Mouse (Mus musculus): Measurements from ENCODE around the gene Wnk4.

Gene Wnk4

GRCm38 (mm10) chr11:101259948-101260825 is at the start of gene Wnk4:
TSS of gene Wnk4 (plus strand) at chr11:101260567.
- DNase-seq = peak; percentile 42 to 48

GRCm38 (mm10) chr11:101211970-101212369 is 48.4 kb upstream of the Wnk4 start:
- peak; percentile 40 to 51 for DNase-seq

GRCm38 (mm10) chr11:101216936-101217335 is 43.4 kb upstream of the Wnk4 start:
- no peak for DNase-seq

- no peak for DNase-seq
Measured at GRCm38 (mm10) chr11:101218436-101219055, 41.8 kb upstream of the Wnk4 start.

- no peak for DNase-seq
Measured at GRCm38 (mm10) chr11:101220853-101221252, 39.5 kb upstream of the Wnk4 start.

- peak; percentile 9 to 14 for DNase-seq
Measured at GRCm38 (mm10) chr11:101221306-101221986, 38.9 kb upstream of the Wnk4 start.

- DNase-seq = no peak
Measured at GRCm38 (mm10) chr11:101224337-101224736, 36.0 kb upstream of the Wnk4 start.

GRCm38 (mm10) chr11:101225331-101226064 is 34.9 kb upstream of the Wnk4 start:
- DNase-seq = no peak

GRCm38 (mm10) chr11:101226065-101226701 is 34.2 kb upstream of the Wnk4 start, which contains the start of gene Ezh1:
TSS of gene Ezh1 (minus strand) at chr11:101226463.
- peak; percentile 97 to 98 for DNase-seq

- DNase-seq = no peak
Measured at GRCm38 (mm10) chr11:101229361-101229900, 30.9 kb upstream of the Wnk4 start.

GRCm38 (mm10) chr11:101230061-101230511 is 30.3 kb upstream of the Wnk4 start:
- DNase-seq = no peak

- DNase-seq = no peak
Measured at GRCm38 (mm10) chr11:101230526-101230925, 29.8 kb upstream of the Wnk4 start.

- no peak for DNase-seq
Measured at GRCm38 (mm10) chr11:101230991-101231871, 29.1 kb upstream of the Wnk4 start.

GRCm38 (mm10) chr11:101232010-101232839 is 28.1 kb upstream of the Wnk4 start:
- no peak for DNase-seq

GRCm38 (mm10) chr11:101233240-101233639 is 27.1 kb upstream of the Wnk4 start:
- DNase-seq = no peak

GRCm38 (mm10) chr11:101234124-101234523 is 26.2 kb upstream of the Wnk4 start:
- DNase-seq = no peak

GRCm38 (mm10) chr11:101235429-101235828 is 24.9 kb upstream of the Wnk4 start:
- no peak for DNase-seq

GRCm38 (mm10) chr11:101236782-101237181 is 23.6 kb upstream of the Wnk4 start:
- DNase-seq = no peak

- no peak for DNase-seq
Measured at GRCm38 (mm10) chr11:101238071-101238647, 22.2 kb upstream of the Wnk4 start.
